Mouse (Mus musculus) C2C12 (cell line): ENCODE results near the gene Cdc42bpg. TPM values are rescaled to one million over a fixed set of nuclear protein-coding genes. Genes with fewer than 3 reads are reported as not detected.

Experiments used
- H3K27me3 ChIP-seq: one replicate; pipeline ENCODE4 v1.6.1; 2011; ENCODE audit not compliant: control insufficient read depth, insufficient read depth, insufficient read length
- H3K36me3 ChIP-seq: one replicate; pipeline ENCODE4 v1.6.1; 2011; ENCODE audit not compliant: control insufficient read depth, insufficient read depth
- H3K4me3 ChIP-seq: one replicate; pipeline ENCODE4 v1.5.1; 2011; ENCODE audit warnings: mild to moderate bottlenecking, control low read depth; ENCODE audit not compliant: poor library complexity, insufficient read depth, severe bottlenecking
- H3K79me2 ChIP-seq: one replicate; pipeline ENCODE4 v1.6.1; 2011; ENCODE audit not compliant: control insufficient read depth, insufficient read depth
- H3K79me3 ChIP-seq: one replicate; pipeline ENCODE4 v1.6.1; 2011; ENCODE audit warnings: low read depth, control low read depth
- H3ac ChIP-seq: one replicate; pipeline ENCODE3; 2011; ENCODE audit warnings: low read depth; ENCODE audit not compliant: control insufficient read depth, insufficient read length
- CEBPB ChIP-seq: IDR thresholded peaks from one replicate; pipeline ENCODE4 v1.6.1; 2011; ENCODE audit warnings: low read depth, mild to moderate bottlenecking, control low read depth, moderate library complexity
- CTCF ChIP-seq: IDR thresholded peaks from one replicate; pipeline ENCODE4 v1.5.1; 2011; ENCODE audit not compliant: control insufficient read depth, insufficient read depth, insufficient read length
- FOSL1 ChIP-seq: IDR thresholded peaks from one replicate; pipeline ENCODE4 v1.8.0; 2011; ENCODE audit warnings: mild to moderate bottlenecking, low read length; ENCODE audit not compliant: poor library complexity, insufficient read depth, severe bottlenecking
- MAX ChIP-seq: IDR thresholded peaks from one replicate; pipeline ENCODE4 v1.6.1; 2011; ENCODE audit warnings: mild to moderate bottlenecking, control low read depth
- MYOD1 ChIP-seq: IDR thresholded peaks from one replicate; pipeline ENCODE4 v1.6.1; 2011; ENCODE audit warnings: low read depth; ENCODE audit not compliant: control insufficient read depth, insufficient read length
- MYOG ChIP-seq: IDR thresholded peaks from one replicate; pipeline ENCODE4 v1.6.1; 2011; ENCODE audit not compliant: control insufficient read depth, insufficient read length; ENCODE audit errors: extremely low read depth
- USF1 ChIP-seq: IDR thresholded peaks from one replicate; pipeline ENCODE4 v1.6.1; 2011; ENCODE audit warnings: low read depth, mild to moderate bottlenecking, control low read depth, moderate library complexity
- polyA plus RNA-seq: library from polyadenylated mRNA; unstranded; fragments of >200 nt; fragmentation: generic; extraction: Trizol; gene quantifications from one replicate; pipeline ENCODE4 v1.2.1, GENCODE M21; 2012; ENCODE audit warnings: missing spikeins

Gene Cdc42bpg
- polyA plus RNA-seq, 1 experiment = 7.2 TPM

- H3K79me2 ChIP-seq = no peaks in the 10 kb centered on the region
- no peak overlapping the region for H3ac ChIP-seq
- H3K27me3 ChIP-seq = no peaks in the 10 kb centered on the region
- TF ChIP-seq MYOD1 (no peak), MYOG (no peak), CEBPB (no peak), MAX (no peak), FOSL1 (no peak), CTCF (no peak)
- no peak overlapping the region for H3K4me3 ChIP-seq
- H3K79me3 ChIP-seq = no peaks in the 10 kb centered on the region
- no peaks in the 10 kb centered on the region for H3K36me3 ChIP-seq
These were observed 41.4 kb downstream of the Cdc42bpg start for GRCm38 (mm10) chr19:6347615-6348014.

- no peaks in the 10 kb centered on the region for H3K79me3 ChIP-seq
- no peaks in the 10 kb centered on the region for H3K36me3 ChIP-seq
- no peaks in the 10 kb centered on the region for H3K27me3 ChIP-seq
- H3K79me2 ChIP-seq = no peaks in the 10 kb centered on the region
- TF ChIP-seq MYOG = no peak
- TF ChIP-seq CEBPB = no peak
- TF ChIP-seq FOSL1 = no peak
- no peak for TF ChIP-seq USF1
- TF ChIP-seq CTCF = no peak
- TF ChIP-seq MYOD1 = no peak
- TF ChIP-seq MAX = no peak
- H3ac ChIP-seq = no peak overlapping the region
- H3K4me3 ChIP-seq = no peak overlapping the region
These were observed 42.5 kb downstream of the Cdc42bpg start for GRCm38 (mm10) chr19:6348717-6349116.

GRCm38 (mm10) chr19:6349215-6349983 lies 43.1 kb downstream of the Cdc42bpg start:
- Histone ChIP-seq H3K4me3 (no peak overlapping the region), H3K27me3 (no peaks in the 10 kb centered on the region), H3ac (no peak overlapping the region), H3K79me3 (no peaks in the 10 kb centered on the region), H3K36me3 (no peaks in the 10 kb centered on the region), H3K79me2 (no peaks in the 10 kb centered on the region)
- TF ChIP-seq CTCF (no peak), MYOG (no peak), MAX (no peak)

GRCm38 (mm10) chr19:6351431-6352106 lies 45.3 kb downstream of the Cdc42bpg start:
- TF ChIP-seq MYOD1 (no peak), CTCF (no peak), MYOG (no peak), FOSL1 (no peak), CEBPB (no peak)
- H3K4me3 ChIP-seq = no peak overlapping the region
- no peaks in the 10 kb centered on the region for H3K27me3 ChIP-seq
- no peaks in the 10 kb centered on the region for H3K79me2 ChIP-seq
- no peak overlapping the region for H3ac ChIP-seq
- no peaks in the 10 kb centered on the region for H3K36me3 ChIP-seq
- no peaks in the 10 kb centered on the region for H3K79me3 ChIP-seq

- no peaks in the 10 kb centered on the region for H3K27me3 ChIP-seq
- TF ChIP-seq USF1 = no peak
- no peak overlapping the region for H3ac ChIP-seq
- no peaks in the 10 kb centered on the region for H3K79me2 ChIP-seq
- no peaks in the 10 kb centered on the region for H3K36me3 ChIP-seq
- no peak overlapping the region for H3K4me3 ChIP-seq
- H3K79me3 ChIP-seq = no peaks in the 10 kb centered on the region
These were observed 45.9 kb downstream of the Cdc42bpg start for GRCm38 (mm10) chr19:6352107-6352505.

- Histone ChIP-seq H3K79me3 (no peaks in the 10 kb centered on the region), H3ac (no peak overlapping the region), H3K36me3 (no peaks in the 10 kb centered on the region), H3K27me3 (no peaks in the 10 kb centered on the region), H3K4me3 (no peak overlapping the region), H3K79me2 (no peaks in the 10 kb centered on the region)
- TF ChIP-seq CEBPB = no peak
- no peak for TF ChIP-seq MAX
- no peak for TF ChIP-seq CTCF
- no peak for TF ChIP-seq MYOD1
- TF ChIP-seq MYOG = no peak
- no peak for TF ChIP-seq FOSL1
- no peak for TF ChIP-seq USF1
These were observed 47.8 kb downstream of the Cdc42bpg start for GRCm38 (mm10) chr19:6354030-6354429.
